Mouse (Mus musculus) retina, postnatal 7 days (tissue): ENCODE results near the gene Pcnx4.
A peak's percentile ranks its signal among the peaks of the same experiment; 100 is the strongest.

ENCODE experiments used
- DNase-seq: peaks from one replicate; pipeline ENCODE4 v3.0.0-alpha.2; 2012; ENCODE audit warnings: low read depth, low spot score

Gene Pcnx4

DNA sequence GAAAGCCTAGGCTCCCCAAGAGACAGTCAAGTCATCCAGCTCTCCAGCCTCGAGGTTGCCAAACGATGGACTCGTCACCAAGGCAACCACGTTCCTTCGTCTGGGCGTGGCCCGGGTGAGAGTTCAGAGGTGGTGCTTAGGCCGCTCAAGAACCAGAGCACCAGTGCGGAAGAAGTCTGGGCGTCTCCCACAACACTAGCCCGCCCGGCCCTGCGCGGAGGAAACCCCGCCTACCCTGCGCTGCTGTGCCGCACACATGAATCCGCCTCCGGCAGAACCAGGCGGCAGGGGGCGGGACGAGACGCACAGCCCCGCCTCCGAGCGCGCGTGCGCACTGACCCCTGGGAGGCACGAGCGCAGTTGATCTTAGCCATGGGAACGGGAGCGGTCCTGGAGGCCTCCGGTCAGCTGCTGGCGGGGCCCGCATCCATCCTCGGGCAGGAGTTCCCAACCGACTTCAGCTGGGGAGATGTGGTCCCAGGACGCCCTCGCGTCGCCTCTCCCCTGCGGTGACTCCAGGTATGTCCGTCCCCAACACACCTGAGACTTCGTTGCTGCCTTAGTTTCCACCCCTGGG is at the start of gene Pcnx4:
Gene Pcnx4 (plus strand): TSS at position 363 of the 577 bp plus-strand sequence.
- peak; percentile 93 for DNase-seq

- DNase-seq, result no peak
Measured at GRCm38 (mm10) chr12:72487498-72487897, 48.7 kb upstream of the Pcnx4 start.

DNA sequence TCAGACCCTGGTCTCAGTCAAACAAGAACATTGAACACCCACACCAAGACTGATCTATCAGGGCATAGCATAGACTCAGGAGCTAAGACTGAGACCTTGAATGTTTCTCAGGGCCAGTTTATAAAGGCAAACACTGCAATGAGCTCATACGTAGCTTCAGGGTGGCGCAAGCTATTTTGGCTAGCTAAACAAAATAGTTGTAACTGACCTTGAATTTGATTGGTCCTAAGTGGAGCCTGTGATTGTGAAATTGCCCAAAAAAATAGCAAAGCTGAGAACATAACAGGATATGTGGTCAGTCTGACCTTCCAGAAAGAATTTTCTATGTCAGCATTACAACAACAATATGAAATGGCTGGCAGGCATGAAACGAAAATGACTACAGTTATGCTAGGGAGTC is 46.2 kb upstream of the Pcnx4 start:
- DNase-seq, result no peak

GRCm38 (mm10) chr12:72491063-72491719 is 45.0 kb upstream of the Pcnx4 start:
- DNase-seq, result no peak

DNA sequence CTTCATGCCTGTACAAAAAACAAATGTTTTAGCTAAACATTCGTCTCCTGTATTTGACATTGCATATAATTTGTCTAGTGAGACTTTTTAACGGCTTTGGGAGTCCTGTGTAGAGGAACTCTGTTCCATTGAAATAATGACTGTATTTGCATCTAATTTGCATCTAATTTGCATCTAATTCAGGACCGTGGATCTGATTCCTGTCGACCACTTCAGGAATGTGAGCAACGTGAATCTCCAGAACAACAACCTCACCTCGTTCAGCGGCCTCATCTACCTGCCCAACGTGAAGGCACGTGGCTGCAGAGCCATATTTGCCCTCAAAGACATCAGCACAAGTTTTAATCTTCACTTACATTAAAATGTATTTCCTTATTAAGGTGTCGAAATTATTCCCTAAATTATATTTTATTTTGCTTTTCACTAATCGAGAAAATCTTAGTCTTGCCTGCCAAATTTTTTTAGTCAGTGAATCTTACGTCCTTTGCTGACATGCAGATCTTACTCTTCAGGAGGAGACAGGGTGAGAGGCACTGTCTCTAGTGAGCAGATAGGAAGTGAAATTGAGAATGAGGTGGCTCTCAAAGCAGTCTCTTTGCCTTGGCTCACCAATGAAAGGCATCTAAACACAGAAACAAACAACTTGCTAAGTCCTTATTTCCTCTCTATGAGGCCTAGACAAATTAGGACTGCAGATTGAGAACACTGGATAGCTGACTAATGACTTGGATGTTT is 39.1 kb upstream of the Pcnx4 start:
- DNase-seq, result no peak

- no peak for DNase-seq
Measured at GRCm38 (mm10) chr12:72509606-72510005, 26.6 kb upstream of the Pcnx4 start.

DNA sequence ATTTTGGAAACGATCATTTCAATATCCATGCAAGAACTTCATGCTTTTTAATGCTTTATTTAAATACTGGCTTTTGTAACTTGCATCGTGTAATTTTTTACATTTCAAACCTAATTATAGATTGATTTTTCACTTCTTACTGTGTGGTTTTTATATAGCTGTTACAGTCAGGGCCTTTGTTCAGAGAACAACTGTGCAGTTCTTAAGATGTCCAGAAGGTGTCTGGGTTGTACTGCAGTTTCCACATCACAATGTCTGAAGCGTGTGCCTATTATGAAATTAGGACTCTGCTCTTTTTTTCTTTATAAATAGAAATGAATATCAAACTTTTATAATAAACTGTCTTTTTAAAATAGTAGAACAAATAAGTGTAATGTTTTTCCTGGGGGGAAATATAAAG is 20.7 kb upstream of the Pcnx4 start:
- DNase-seq, result no peak

DNA sequence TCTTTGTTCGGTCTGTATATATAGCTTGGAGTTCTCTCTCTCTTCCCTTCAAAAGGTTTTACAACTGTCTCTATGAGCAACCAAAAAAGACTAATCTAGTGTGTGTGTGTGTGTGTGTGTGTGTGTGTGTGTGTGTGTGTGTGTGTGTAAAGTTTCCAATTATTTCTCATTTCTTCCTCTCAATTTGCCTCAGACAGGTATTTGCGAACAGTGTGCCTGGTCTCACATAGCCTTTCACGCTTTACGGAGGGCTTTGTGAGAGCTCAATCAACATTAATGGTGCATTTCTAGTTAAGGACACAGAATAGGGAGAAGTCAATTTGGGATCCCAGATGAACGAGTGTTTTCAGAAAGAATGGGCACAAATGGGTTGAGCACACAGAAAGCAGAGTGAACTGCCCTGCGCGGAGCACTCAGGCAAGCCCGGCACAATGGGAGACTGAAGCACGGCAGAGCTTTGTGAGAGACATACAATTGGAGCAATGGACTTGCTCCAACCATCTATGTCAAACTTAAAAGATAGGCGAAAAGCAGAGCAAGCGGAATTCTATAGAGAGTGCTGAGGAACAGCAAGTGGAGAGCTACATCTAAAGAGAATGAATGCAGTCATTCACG is 18.0 kb upstream of the Pcnx4 start:
- DNase-seq, result no peak

DNA sequence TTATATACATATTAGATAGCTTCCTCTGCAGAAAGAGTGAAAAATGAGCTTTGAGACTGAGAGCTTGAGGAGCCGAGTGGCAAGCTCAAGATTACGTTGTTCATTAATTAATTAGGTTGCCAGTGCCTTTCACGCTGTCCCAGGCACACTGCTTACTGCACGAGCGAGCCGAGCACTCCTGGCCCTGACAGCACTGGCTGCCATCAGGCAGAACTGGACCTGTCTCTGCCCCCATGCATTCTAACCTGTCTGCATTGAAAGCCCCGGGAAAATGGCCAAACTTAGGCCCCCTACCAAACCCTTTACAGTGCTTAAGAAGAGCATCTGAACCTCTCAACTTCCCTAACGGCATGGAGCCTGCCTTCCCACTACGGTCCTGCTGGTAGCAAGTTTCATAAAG is 16.8 kb upstream of the Pcnx4 start:
- no peak for DNase-seq

GRCm38 (mm10) chr12:72519855-72520254 is 16.3 kb upstream of the Pcnx4 start:
- no peak for DNase-seq

DNA sequence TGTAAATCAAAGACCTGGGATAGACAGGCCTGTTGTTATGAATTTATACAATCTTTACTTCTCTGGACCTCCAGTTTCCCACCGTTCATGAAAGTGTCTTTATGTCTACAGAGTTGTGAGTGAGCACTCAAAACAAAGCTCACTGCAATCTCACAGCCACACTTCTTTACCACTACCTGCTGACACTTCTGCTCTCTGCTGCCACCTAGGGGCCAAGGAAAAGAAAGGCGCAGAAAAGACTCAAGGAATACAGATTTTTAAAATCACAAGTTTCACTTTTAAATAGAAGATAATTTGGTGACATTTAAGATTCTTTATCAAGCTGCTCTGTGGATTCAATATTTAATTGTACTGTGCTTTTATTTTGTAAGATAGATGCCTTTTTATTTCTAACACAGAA is 15.5 kb upstream of the Pcnx4 start:
- peak; percentile 51 for DNase-seq

DNA sequence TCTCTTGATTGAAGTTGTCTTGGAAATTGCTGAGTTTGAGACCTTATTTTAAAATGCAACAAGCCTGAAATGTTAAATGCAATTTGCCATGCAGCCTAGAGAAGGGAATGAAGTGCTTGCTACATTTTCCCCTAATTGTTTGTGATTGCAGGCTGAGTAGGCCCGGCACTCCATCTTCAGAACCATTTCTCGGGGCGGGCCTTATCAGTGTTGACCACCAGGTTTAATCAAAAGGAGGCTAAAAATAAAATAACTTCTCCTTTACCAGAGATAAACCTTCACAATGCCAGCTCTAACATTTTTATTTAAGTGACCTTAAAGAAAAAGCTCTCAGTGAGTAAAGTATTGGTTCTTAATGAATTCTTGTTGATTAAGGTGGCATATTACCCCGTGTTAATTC is 10.6 kb upstream of the Pcnx4 start:
- no peak for DNase-seq

DNA sequence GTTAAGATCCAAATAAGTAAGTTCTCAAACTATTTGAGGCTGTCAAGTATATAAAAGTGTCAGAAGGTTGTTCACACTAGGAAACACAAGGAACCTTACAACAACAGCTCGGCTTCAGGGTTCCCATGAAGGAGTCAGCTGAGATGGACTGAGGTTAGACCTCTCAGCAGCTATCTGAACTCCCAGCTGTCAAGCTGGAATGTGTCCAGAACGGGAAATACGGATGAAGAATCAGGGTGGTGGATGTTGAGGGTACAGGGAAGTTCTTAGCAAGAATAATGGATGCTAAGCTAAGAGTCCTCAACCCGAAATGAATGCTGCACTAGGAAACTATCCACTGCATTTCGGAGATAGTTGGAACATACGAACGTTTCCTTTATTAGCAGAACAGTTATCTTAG is 3.9 kb upstream of the Pcnx4 start:
- no peak for DNase-seq

DNA sequence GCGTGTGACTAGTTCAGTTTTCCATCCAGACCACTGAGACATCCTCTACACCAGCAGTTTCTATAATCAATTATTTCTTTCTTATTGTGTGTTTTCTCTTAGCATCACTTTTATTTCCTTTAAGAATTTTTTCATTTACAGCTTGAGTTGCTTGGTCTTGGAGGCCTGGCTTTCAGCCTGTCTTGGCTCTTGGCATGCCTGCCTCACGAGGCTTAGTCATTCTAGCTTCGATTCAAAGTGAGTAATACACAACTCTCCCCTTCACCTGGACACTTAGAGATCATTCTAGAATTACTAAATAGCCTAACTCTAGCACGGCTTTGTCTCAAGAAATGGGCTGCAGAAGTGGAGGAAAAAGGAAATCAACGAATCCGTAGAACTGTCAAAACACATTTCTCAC is 2.2 kb upstream of the Pcnx4 start:
- no peak for DNase-seq

GRCm38 (mm10) chr12:72535599-72535998 is 584 bp upstream of the Pcnx4 start:
- DNase-seq, result no peak

- DNase-seq, result no peak
Measured at GRCm38 (mm10) chr12:72538571-72538970, 2.4 kb downstream of the Pcnx4 start.

DNA sequence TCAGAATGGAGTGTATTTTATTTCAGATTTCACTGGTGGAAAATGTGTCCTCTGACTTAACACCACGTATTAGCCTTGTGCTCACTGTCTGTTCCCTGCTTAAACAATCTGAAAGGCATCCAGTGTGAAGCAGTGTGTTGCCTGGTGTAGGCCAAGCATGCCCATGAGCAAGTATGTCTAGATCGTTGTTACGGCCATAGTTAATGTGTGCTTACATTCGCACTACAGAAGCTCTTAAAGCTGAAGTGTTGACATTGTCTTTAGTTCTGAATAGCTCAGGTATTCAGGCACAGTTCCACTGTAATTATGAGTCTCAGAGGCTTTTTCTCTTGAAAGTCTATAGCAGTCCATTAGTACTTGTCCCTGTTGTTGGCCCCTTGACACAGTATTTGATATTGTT is 18.2 kb downstream of the Pcnx4 start:
- no peak for DNase-seq

GRCm38 (mm10) chr12:72564281-72564795 is 28.2 kb downstream of the Pcnx4 start:
- DNase-seq, result no peak

DNA sequence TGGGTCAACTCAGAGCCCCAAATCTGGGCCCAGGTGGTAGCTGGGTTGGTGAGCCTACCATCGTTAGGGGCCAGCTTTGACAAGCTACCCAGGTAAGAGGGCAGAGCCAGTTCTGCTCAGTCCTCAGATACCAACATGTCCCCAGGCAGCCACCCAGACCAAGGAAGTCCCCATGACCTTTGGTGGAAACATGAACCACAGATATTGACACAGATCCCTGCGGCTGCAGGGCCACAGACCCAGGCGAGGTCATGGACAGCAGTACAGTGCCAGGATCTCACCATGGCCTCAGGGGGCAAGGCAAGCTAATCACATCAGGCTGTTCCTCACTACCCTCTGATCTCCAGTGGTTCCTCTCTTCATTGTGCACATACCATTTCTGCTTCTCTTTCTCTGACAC is 45.8 kb downstream of the Pcnx4 start:
- DNase-seq, result no peak

GRCm38 (mm10) chr12:72583099-72583498 is 46.9 kb downstream of the Pcnx4 start:
- DNase-seq, result no peak

DNA sequence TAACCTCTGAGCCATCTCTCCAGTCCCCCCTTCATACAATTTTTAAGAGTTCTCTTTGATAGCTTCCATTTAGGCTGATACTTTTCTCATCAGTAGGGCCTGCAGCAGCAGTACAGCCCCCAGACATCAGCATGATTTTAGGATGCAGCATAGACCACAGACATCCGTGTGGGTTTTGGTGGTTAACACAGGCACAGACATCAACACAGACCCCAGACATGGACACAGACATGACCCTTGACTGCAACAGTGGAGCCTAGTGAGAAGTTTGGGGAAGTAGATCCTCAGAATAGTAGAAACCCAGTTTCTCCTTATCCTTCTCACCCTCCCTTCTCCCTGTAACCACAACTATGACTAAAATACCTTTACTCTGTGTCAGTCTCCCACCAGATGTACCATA is 49.2 kb downstream of the Pcnx4 start:
- no peak for DNase-seq

DNA sequence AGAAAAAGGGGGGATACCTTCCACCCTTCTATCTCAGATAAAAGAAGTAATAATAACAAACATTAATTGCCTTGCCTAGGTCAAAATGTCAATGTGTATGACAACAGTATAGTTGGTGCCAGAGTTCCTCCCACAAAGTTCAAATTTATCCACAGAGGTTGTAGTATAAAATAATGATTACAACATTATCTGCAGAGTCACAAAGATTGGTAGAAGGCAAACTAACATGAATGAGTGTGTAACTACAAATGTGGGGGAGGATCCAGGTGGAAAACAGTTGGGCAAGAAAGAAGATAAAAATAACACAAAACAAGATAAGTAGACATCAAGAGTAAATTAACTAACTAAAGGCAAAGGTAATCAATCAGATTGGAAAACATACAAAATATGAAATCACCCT is 56.8 kb downstream of the Pcnx4 start:
- DNase-seq, result no peak
